Mouse (Mus musculus): ENCODE data around the gene Gm49486.
A peak's percentile ranks its signal among the peaks of the same experiment; 100 is the strongest.
"Not testable (repeated sequence)": the region's sequence is repeated elsewhere in the genome, so short reads cannot be mapped to it uniquely, and the experiment has no call there.

The Gm49486 gene

DNA sequence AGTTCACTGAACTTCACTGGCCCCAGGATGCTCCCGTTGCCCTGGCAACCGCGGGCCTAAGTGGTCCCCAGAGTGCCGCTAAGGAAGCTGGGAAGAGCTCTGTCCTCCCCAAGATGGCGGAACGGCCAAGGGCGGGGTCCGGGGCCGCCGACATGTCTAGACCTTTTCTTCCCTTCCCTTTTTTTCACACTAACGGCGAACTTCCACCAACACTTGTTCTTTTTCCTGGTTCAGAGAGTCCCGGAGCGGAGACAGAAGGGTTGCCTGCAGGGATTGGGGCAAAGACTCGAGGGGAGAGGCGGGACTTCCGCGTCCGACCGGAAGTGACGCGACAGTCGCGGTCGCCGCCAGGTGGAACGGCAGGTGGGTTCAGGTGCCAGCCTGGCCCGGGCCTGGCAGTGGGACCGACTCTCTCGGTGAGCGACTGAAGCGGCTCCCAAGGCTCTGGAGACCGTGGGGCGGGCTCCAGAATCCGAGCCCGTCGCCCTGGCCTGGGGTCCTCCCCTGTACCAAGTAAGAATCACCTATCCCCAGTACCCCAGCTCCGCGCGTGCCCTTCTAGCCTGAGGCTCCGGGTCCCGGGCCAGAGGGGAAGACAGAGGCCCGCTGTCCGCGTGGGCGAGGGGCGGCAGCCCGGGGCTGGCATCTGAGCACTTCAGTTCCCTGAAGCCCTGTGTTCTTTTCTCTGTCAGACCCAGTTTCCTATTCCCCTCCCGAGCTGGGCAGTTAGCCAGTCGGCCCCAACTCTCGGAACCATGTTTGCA, at the start of gene Gm49486, which contains the start of gene Pick1:
TSS of gene Gm49486 (plus strand) at position 334 of the 764 bp plus-strand sequence.
TSS of gene Pick1 (plus strand) at position 116 of the 764 bp plus-strand sequence.
- peak; percentile 82 for DNase-seq

GRCm38 (mm10) chr15:79185213-79185612, 44.0 kb upstream of the Gm49486 start:
- no peak for DNase-seq

GRCm38 (mm10) chr15:79187819-79188218, 41.4 kb upstream of the Gm49486 start:
- DNase-seq, result no peak

GRCm38 (mm10) chr15:79191426-79191825, 37.8 kb upstream of the Gm49486 start:
- DNase-seq, result no peak

GRCm38 (mm10) chr15:79192450-79192849, 36.7 kb upstream of the Gm49486 start:
- DNase-seq, result no peak

GRCm38 (mm10) chr15:79192885-79193845, 36.0 kb upstream of the Gm49486 start:
- DNase-seq, result peak; percentile 75

GRCm38 (mm10) chr15:79194048-79194447, 35.1 kb upstream of the Gm49486 start:
- DNase-seq, result no peak

DNA sequence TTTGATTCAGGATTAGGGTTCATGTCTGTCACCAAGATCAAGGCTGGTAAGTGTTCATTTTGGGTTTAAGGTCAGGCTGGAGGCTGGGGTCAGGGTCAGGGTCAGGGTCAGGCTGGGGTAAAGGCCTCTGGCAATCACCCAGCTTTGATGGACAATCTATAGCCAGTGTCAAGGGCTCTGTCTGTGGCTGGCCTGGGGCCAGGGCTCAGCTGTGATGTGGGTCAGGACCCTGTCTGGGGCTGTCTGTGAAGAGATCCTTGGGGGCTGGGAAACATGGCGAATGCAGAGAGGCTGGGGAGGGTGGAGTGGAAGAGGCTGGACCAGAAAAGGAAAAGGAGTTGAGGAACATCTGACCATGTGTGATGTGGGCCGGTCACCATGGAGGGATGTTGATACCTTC, 34.2 kb upstream of the Gm49486 start:
- no peak for DNase-seq

GRCm38 (mm10) chr15:79195492-79195891, 33.7 kb upstream of the Gm49486 start:
- DNase-seq, result no peak

DNA sequence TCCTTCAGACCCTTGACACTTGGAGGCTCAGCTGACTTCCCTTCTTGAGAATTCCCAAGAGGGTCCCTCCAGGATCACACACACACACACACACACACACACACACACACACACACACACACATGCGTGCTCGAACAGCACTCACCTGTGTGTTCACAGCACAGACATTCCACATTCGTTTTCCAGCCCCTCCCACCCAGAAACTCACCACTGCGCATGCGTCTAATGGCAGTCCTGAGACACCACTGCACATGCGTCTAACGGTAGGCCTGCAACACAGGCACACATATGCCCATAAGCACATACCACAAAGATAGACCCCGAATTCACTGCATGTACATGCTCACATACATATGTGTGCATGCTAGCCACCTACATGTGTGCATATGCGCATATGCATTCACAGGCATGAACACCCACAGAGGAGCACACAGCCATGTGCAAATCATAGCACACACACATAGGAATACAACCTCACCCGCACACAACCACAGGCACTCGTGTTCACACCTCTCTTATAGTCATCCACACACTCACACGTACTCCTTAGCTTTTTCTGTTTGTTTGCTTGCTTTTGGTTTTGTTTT, 29.7 kb upstream of the Gm49486 start:
- DNase-seq, result no peak

GRCm38 (mm10) chr15:79201491-79202150, 27.6 kb upstream of the Gm49486 start:
- peak; percentile 41 for DNase-seq

GRCm38 (mm10) chr15:79202575-79202974, 26.6 kb upstream of the Gm49486 start:
- DNase-seq, result no peak

GRCm38 (mm10) chr15:79208211-79208610, 21.0 kb upstream of the Gm49486 start:
- no peak for DNase-seq

DNA sequence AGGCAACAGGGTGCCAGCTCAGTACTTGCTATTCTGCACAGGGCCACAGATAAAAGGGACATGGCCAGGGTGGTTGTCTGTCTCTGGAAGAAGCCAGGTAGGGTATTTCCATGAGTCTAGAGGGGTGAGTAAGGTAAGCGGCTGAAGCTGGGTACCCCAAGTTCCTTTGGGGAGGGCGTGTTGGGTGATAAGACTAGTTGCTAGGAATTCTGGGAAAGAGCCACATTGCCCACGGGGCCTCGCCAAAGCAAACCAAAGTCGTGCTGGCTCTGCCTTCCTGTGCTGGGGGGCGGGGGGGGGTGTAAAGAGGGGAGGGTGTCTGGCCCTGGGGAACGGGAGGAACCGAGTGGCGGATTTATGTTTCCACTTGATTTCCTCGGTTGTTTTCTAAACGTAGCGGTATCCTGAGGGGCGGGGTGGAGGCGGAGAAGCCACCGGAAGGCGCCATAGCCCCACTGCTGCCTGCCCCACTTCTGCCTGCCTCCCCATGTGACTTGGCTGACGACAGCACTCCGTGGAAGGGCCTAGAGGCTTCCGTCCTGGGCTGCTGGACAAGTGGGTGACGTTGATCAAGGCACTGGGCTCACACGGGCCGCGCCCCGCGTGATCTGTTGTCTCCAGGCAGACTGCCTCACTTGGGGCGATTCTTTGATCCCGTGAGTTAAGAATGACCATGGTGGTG, 20.3 kb upstream of the Gm49486 start:
- no peak for DNase-seq

DNA sequence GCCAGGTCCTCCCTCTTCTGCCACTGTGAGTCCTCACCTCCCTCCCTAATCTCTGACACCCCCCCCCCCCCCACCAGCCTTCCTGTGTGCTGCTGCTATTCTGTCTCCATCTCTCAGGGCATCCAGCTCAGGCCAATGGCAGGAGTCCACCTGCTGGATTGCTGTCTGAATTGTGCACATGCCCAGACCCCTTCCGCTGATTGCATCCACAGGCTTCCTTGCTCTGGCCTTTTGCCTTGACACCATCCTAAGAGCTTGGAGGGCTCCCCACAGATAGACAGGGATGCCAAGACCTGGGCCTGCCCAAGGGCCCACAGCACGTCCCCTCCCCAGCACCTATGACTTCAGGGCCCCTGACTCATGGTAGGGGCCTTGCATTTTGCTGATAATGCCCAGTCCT, 18.8 kb upstream of the Gm49486 start:
- no peak for DNase-seq

DNA sequence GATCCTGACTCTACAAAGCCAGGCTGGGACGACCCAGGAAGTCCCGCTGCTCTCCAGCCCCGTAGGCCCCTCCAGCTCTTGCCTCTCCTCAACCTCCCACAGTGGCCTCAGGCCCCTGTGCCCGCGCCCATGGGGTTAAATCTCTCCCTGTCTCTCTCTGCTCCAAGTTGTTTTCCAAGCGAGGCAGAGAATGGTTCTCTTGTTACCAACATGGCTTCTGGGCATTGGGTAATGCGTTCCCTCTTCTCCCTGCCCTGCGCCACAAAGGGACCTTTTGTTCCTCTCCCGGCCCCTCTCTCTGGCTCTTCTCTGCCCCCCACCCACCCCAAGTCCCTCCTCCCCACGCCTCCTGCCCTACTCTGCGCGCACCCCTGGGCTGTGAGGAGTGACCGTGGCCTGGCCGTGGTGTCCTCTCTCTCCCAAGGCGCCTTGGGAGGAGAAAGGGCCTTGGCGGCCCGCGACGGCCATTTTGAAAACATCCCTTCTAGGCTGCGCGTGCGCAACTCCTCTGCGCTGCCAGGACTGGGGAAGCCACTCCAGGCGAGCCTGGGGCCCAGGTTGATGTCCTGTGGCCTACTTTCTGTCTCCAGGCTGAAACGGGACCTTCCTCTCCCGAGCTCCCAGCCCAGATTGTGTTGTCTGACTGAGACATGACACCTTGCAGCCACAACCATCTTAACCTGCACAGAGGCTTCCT, 16.3 kb upstream of the Gm49486 start:
- DNase-seq, result no peak

DNA sequence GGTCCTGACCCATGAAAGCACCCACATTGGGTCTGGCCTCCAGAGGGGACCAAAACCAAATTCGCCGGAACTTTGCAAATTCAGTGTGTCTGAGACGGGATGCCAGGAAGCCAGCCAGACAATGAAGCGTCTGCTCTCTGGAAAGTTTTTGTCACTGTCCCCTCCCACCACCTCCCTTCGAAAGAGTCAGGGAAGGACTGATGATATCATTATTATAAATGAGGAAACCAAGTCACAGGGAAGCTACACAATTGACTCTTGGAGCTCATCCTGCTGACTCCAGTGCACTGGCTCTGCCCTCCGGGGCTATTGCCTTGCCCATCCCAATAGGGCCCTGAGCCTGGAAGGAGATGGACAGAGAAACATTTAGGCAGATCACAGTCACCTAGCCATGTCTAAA, 15.6 kb upstream of the Gm49486 start:
- no peak for DNase-seq

GRCm38 (mm10) chr15:79216191-79216590, 13.0 kb upstream of the Gm49486 start:
- DNase-seq, result no peak

GRCm38 (mm10) chr15:79219572-79219971, 9.6 kb upstream of the Gm49486 start:
- no peak for DNase-seq

DNA sequence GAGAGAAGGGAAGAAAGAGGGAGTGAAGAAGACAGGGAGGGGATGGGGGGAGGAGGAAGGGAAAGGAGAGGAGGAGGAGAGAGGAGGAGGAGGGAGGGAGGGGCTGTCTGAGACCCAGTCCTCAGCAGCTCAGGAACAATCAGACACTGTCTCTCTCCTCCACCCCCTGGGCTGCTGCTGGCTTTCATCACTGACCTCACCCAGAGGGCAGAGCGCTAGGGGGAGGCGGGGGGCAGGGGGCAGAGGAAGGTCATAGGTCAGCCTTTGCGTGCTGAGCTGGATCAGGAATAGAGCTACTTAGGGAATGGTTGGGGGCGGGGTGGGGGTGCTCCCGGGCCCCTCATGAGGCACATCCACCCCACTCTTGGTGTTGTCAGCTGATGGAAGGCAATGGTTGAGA, 5.5 kb upstream of the Gm49486 start:
- no peak for DNase-seq

DNA sequence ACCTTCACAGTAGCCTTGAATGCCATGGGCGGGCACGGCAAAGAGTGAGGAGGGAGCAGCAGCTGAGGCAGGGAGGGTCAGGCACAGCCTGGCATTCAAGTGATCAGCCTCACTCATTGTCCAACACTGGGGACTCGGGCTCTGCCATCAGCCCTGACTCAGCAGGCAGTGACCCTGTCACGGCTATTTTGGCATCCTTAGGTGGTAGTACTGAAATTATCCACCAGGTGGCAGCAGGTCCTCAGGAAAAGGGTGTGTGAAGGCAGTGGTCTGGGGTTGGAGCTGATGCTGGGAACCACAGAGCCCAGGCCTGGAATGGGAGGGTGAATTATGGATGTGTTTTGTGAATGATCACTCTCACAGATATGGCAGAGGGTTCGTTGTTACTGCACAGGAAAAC, 4.5 kb upstream of the Gm49486 start:
- peak; percentile 80 for DNase-seq

GRCm38 (mm10) chr15:79225780-79226179, 3.4 kb upstream of the Gm49486 start:
- DNase-seq, result not testable (repeated sequence)

Data from right cerebral cortex, postnatal 4 days (tissue).